Mouse (Mus musculus) telencephalon, adult 2 months (tissue): Measurements from ENCODE around the gene Scel.

Experiments used
- DNase-seq: peaks from one replicate; pipeline ENCODE4 v3.0.0-alpha.2; 2011; ENCODE audit warnings: low read depth, low spot score

Scel gene

DNA sequence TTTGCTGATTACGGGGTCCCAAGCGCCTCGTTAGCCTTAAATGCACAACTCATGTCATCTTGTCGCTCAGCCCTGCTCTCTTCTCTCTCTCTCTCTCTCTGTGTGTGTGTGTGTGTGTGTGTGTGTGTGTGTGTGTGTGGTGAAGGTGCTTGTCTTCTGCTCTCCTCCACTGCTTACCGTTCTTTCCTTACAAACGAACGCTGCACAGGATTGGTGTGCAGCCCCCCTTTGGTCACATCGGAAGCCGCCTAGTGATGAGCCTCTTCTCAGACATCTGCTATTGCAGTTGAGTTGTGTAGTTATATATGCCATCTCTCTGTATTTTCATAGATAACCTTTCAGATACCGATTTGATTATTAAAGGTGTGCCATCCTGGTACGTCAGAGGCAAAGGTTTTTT, 138.0 kb downstream of the Scel start:
- no peak for DNase-seq

DNA sequence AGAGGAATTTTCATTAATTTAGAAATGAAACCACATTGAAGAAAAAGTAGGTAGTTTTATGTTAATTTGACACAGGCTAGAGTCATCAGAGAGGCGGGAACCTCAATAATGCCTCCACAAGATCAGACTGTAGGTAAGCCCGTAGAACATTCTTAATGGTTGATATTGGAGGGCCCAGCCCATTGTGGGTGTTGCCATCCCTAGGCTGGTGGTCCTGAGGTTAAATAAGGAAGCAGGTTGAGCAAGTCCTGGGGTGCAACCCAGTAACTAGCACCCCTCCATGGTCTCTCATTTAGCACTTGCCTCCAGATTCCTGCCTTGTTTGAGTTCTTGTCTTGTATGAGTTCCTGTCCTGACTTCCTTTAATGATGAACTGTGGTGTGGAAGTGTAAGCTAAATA, 138.4 kb downstream of the Scel start:
- no peak for DNase-seq

DNA sequence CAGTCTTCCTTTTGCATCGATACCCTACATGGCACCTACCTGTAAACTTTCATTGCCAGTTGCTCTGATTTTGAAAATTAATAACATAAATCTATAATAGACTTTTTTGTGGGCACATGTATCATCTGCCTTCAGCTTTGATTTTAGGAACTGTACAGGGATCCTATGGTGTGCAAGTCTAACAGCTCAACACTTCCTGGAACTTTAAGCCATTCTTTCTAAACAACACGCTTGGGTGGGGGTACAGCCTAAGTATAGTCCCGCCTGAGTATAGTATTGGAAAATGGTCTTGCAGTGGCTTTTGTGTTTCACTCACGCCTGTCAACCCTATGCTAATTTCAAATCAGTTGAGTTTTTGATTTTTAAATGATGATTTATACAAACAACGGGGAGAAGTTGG, 139.4 kb downstream of the Scel start:
- DNase-seq, result no peak

DNA sequence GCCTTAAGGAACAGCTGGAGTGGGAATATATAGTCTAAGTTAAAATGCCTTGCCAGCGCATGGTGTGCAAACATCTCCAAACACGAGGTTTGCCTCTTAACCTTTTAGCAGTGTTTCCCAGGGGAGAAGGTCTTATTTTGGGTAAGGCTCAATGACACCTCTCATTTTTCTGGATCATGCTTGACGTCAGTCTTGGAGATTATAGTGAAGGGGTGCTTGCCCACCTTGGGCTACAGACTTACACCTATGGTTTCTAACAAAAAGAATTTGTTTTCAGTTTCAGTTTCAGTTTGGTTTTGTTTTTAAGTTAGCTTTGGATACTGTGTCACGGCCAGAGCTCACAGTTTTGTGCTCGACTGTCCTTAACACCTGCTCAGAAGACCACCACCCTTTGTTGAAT, 140.7 kb downstream of the Scel start:
- DNase-seq, result no peak

DNA sequence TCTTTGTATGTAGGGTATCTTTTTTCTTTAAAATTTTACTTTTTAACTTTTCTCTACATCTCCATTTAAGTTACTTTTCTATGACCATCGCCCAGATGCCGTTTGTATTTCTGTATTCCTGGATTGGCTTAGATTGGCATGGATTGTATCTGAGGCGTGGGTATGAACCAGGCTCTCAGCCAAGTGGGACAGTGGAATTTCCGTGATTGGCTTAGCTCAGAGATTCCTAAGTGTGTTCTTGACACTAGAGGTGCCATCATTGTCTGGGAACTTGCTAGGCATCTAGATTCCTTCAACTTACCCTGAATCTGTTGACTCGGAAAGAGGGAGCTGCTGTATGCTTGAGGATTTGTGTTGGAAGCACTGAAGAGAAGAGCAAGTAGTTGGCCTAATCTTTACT, 142.3 kb downstream of the Scel start:
- DNase-seq, result no peak

DNA sequence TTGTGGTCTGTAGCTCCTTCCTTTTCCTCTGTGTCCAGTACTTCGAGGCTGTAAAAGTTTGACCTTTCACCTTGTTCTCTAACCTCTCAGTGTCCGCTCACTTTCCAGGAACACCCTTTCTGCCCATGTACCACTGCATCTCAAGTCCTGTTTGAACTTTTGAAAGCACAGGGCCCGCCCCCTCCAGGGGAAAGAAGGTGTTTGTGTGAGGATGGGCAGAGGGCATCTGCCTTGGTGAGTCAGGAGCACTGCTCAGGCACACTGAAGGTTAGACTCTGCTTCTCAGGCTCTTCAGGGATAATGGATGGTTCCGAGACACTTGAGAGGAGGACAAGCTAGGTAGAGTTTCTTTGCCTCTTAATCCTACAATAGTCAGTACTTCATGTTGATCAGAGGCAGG, 144.7 kb downstream of the Scel start:
- no peak for DNase-seq
